Mouse (Mus musculus) forebrain, embryonic 11.5 days (tissue): ENCODE results near the gene Adm. TPM values are rescaled to one million over a fixed set of nuclear protein-coding genes. Genes with fewer than 3 reads are reported as not detected.
"Not testable (repeated sequence)": the region's sequence is repeated elsewhere in the genome, so short reads cannot be mapped to it uniquely, and the experiment has no call there.

Experiments
- ATAC-seq: fragments of 200-750 bp; cut with Nextera tagmentation; replicated peaks from 2 replicates; pipeline ENCODE4 v1.8.0; 2017; ENCODE audit warnings: moderate TSS enrichment; ENCODE audit not compliant: low FRiP score
- DNase-seq: peaks from one replicate; pipeline ENCODE4 v3.0.0-alpha.2; 2017; ENCODE audit warnings: low spot score
- H3K27ac ChIP-seq: fragments of 300-500 bp; sonication (generic); 2 replicates; pipeline ENCODE4 v1.5.1; 2014; ENCODE audit warnings: low read depth, low read length
- H3K27me3 ChIP-seq: fragments of 300-500 bp; sonication (generic); 2 replicates; pipeline ENCODE4 v1.6.1; 2014; ENCODE audit warnings: mild to moderate bottlenecking, low read length, mixed read lengths; ENCODE audit not compliant: control insufficient read depth, insufficient read depth
- H3K36me3 ChIP-seq: fragments of 300-500 bp; sonication (generic); 2 replicates; pipeline ENCODE4 v1.6.1; 2014; ENCODE audit warnings: mild to moderate bottlenecking, low read length, moderate library complexity, mixed read lengths; ENCODE audit not compliant: control insufficient read depth, insufficient read depth
- H3K4me1 ChIP-seq: fragments of 300-500 bp; sonication (generic); replicated peaks from 2 replicates; pipeline ENCODE4 v1.6.1; 2014; ENCODE audit warnings: low read length, mixed read lengths; ENCODE audit not compliant: control insufficient read depth, insufficient read depth
- H3K4me2 ChIP-seq: fragments of 300-500 bp; sonication (generic); 2 replicates; pipeline ENCODE4 v1.6.1; 2014; ENCODE audit warnings: low read depth, mild to moderate bottlenecking, low read length, moderate library complexity, mixed read lengths; ENCODE audit not compliant: severe bottlenecking
- H3K4me3 ChIP-seq: fragments of 300-500 bp; sonication (generic); 2 replicates; pipeline ENCODE4 v1.5.1; 2014; ENCODE audit warnings: low read depth, low read length
- H3K9ac ChIP-seq: fragments of 300-500 bp; sonication (generic); 2 replicates; pipeline ENCODE4 v1.6.1; 2014; ENCODE audit warnings: low read length
- H3K9me3 ChIP-seq: fragments of 300-500 bp; sonication (generic); 2 replicates; pipeline ENCODE4 v1.6.1; 2016; ENCODE audit warnings: low read length, mixed read lengths; ENCODE audit not compliant: control insufficient read depth
- WGBS: fragments of 180-500 bp; shearing (Covaris S2); extraction: QIAGEN DNeasy Blood & Tissue Kit; methylation state at CpG from one replicate; pipeline ENCODE4 v1.1.7; 2014; 5-methylcytosine and 5-hydroxymethylcytosine counted together
- polyA plus RNA-seq: library from polyadenylated mRNA; unstranded; fragments of >200 nt; fragmentation: Nextera tagmentation; extraction: Ambion mirVana; gene quantifications from 2 replicates; pipeline ENCODE4 v1.2.1, GENCODE M21; 2014

The Adm gene
- 5.4 and 5.8 TPM in 2 replicates for polyA plus RNA-seq

GRCm38 (mm10) chr7:110627486-110628272, at the start of gene Adm:
TSS of gene Adm (plus strand) at chr7:110627661.
- DNase-seq, result peak; percentile 84
- no peaks in the 10 kb centered on the region for H3K36me3 ChIP-seq
- peaks cover 57% of the 10 kb centered on the region for H3K27me3 ChIP-seq
- no peaks in the 10 kb centered on the region for H3K9me3 ChIP-seq
- under 1% methylated on average over 30 of the region's 30 CpGs for WGBS
- H3K27ac ChIP-seq, result no peak within 1 kb of the TSS
- ATAC-seq, result 0 out of 2 replicates have a peak, but pooled peaks have one; percentile 43
- peak within 1 kb of the TSS; percentile 69 for H3K4me2 ChIP-seq
- peak within 1 kb of the TSS; percentile 49; the same call in 1 of the 2 replicates for H3K9ac ChIP-seq
- H3K4me1 ChIP-seq, result peaks cover 19% of the 10 kb centered on the region
- peak within 1 kb of the TSS; percentile 35 for H3K4me3 ChIP-seq

GRCm38 (mm10) chr7:110583705-110584104, 43.8 kb upstream of the Adm start:
- WGBS, result 96% methylated on average over 3 of the region's 3 CpGs
- no peaks in the 10 kb centered on the region for H3K36me3 ChIP-seq
- H3K27me3 ChIP-seq, result no peaks in the 10 kb centered on the region
- no peak overlapping the region for H3K4me2 ChIP-seq
- ATAC-seq (no peak), DNase-seq (no peak)
- no peak overlapping the region for H3K9ac ChIP-seq
- H3K4me1 ChIP-seq, result no peaks in the 10 kb centered on the region
- no peaks in the 10 kb centered on the region for H3K9me3 ChIP-seq
- no peak overlapping the region for H3K27ac ChIP-seq
- no peak overlapping the region for H3K4me3 ChIP-seq

- Histone ChIP-seq H3K4me3 (no peak overlapping the region), H3K9me3 (no peaks in the 10 kb centered on the region), H3K36me3 (no peaks in the 10 kb centered on the region), H3K27me3 (no peaks in the 10 kb centered on the region), H3K27ac (no peak overlapping the region), H3K9ac (no peak overlapping the region), H3K4me2 (no peak overlapping the region), H3K4me1 (no peaks in the 10 kb centered on the region)
- DNase-seq, result no peak
- WGBS, result 70% methylated on average over 2 of the region's 2 CpGs
- ATAC-seq, result no peak
Observed at GRCm38 (mm10) chr7:110584159-110584558, 43.3 kb upstream of the Adm start.

GRCm38 (mm10) chr7:110585250-110585649, 42.2 kb upstream of the Adm start:
- H3K4me2 ChIP-seq, result no peak overlapping the region
- H3K9ac ChIP-seq, result no peak overlapping the region
- ATAC-seq (no peak), DNase-seq (no peak)
- no peak overlapping the region for H3K27ac ChIP-seq
- no peaks in the 10 kb centered on the region for H3K9me3 ChIP-seq
- WGBS, result 89% methylated on average over 2 of the region's 2 CpGs
- no peaks in the 10 kb centered on the region for H3K27me3 ChIP-seq
- H3K4me3 ChIP-seq, result no peak overlapping the region
- no peaks in the 10 kb centered on the region for H3K4me1 ChIP-seq
- no peaks in the 10 kb centered on the region for H3K36me3 ChIP-seq

GRCm38 (mm10) chr7:110587721-110588120, 39.7 kb upstream of the Adm start:
- Histone ChIP-seq H3K4me3 (no peak overlapping the region), H3K36me3 (no peaks in the 10 kb centered on the region), H3K9ac (no peak overlapping the region), H3K27ac (no peak overlapping the region), H3K4me1 (no peaks in the 10 kb centered on the region), H3K27me3 (no peaks in the 10 kb centered on the region), H3K9me3 (no peaks in the 10 kb centered on the region), H3K4me2 (no peak overlapping the region)
- DNase-seq (no peak), ATAC-seq (no peak)
- 85% methylated on average over 1 of the region's 1 CpGs for WGBS

- not testable (repeated sequence) for H3K9me3 ChIP-seq, H3K4me2 ChIP-seq, H3K4me3 ChIP-seq, H3K36me3 ChIP-seq, H3K9ac ChIP-seq, ATAC-seq, DNase-seq, H3K4me1 ChIP-seq, H3K27ac ChIP-seq, H3K27me3 ChIP-seq
- WGBS, result 90% methylated on average over 3 of the region's 3 CpGs
Observed at GRCm38 (mm10) chr7:110593991-110594390, 33.5 kb upstream of the Adm start.

- Histone ChIP-seq H3K4me3 (no peak overlapping the region), H3K36me3 (no peaks in the 10 kb centered on the region; the same call in 1 of the 2 replicates), H3K9ac (no peak overlapping the region), H3K9me3 (no peaks in the 10 kb centered on the region), H3K4me1 (no peaks in the 10 kb centered on the region), H3K27me3 (no peaks in the 10 kb centered on the region), H3K4me2 (no peak overlapping the region), H3K27ac (no peak overlapping the region)
- WGBS, result 97% methylated on average over 1 of the region's 1 CpGs
- DNase-seq (no peak), ATAC-seq (no peak)
Observed at GRCm38 (mm10) chr7:110597141-110597540, 30.3 kb upstream of the Adm start.

- H3K4me3 ChIP-seq, result no peak overlapping the region
- H3K36me3 ChIP-seq, result no peaks in the 10 kb centered on the region
- no peaks in the 10 kb centered on the region for H3K4me1 ChIP-seq
- H3K27me3 ChIP-seq, result no peaks in the 10 kb centered on the region
- WGBS, result 85% methylated on average over 4 of the region's 4 CpGs
- ATAC-seq, result no peak
- H3K9ac ChIP-seq, result no peak overlapping the region
- no peaks in the 10 kb centered on the region for H3K9me3 ChIP-seq
- DNase-seq, result no peak
- H3K4me2 ChIP-seq, result no peak overlapping the region
- no peak overlapping the region for H3K27ac ChIP-seq
Observed at GRCm38 (mm10) chr7:110605476-110605875, 22.0 kb upstream of the Adm start.

- H3K4me1 ChIP-seq, result no peaks in the 10 kb centered on the region
- no peak overlapping the region for H3K4me3 ChIP-seq
- no peaks in the 10 kb centered on the region for H3K36me3 ChIP-seq
- no peak overlapping the region for H3K9ac ChIP-seq
- no peak overlapping the region for H3K27ac ChIP-seq
- H3K27me3 ChIP-seq, result no peaks in the 10 kb centered on the region
- 93% methylated on average over 1 of the region's 1 CpGs for WGBS
- no peaks in the 10 kb centered on the region for H3K9me3 ChIP-seq
- no peak for DNase-seq
- ATAC-seq, result no peak
- H3K4me2 ChIP-seq, result no peak overlapping the region
Observed at GRCm38 (mm10) chr7:110606906-110607305, 20.6 kb upstream of the Adm start.
